Mouse (Mus musculus) left cerebral cortex, postnatal 14 days (tissue): ENCODE data around the gene Tex37. TPM values are rescaled to one million over a fixed set of nuclear protein-coding genes. Genes with fewer than 3 reads are reported as not detected.

Source experiments
- DNase-seq, 2 experiments: peaks; one replicate each; pipeline ENCODE4 v3.0.0; 2021 to 2022; ENCODE audit warnings: low spot score in 2 of 2, mixed read lengths in 1 of 2
- intact Hi-C: fragments of 180-260 bp; cut with DNase I; formaldehyde crosslinking; loops from one replicate; pipeline ENCODE4 v1.15.1; 2025
- total RNA-seq, 2 experiments: library from RNA; stranded (reverse); gene quantifications; 2 replicates each; pipeline ENCODE4 v1.2.3; 2021

The Tex37 gene
- total RNA-seq, 2 experiments from 2014 or later: not detected

GRCm38 (mm10) chr6:70903689-70904088, 15.0 kb downstream of the Tex37 start:
- intact Hi-C loops: no loop called here
- DNase-seq: no peak

GRCm38 (mm10) chr6:70899594-70900003, 19.1 kb downstream of the Tex37 start:
- intact Hi-C loops: no loop called here
- DNase-seq: no peak

GRCm38 (mm10) chr6:70898166-70898565, 20.6 kb downstream of the Tex37 start:
- intact Hi-C loops: no loop called here
- no peak for DNase-seq

- DNase-seq: no peak
- intact Hi-C loops: no loop called here
Measured at GRCm38 (mm10) chr6:70887993-70888392, 30.7 kb downstream of the Tex37 start.

- intact Hi-C loops: loop anchor here (1.0 kb wide), 1 partner anchor 69 kb away; no protein-coding TSS in a partner anchor
- peak; percentile 85 to 90 for DNase-seq
Measured at GRCm38 (mm10) chr6:70880714-70881304, 37.9 kb downstream of the Tex37 start.

- no peak for DNase-seq
- intact Hi-C loops: no loop called here
Measured at GRCm38 (mm10) chr6:70875017-70875416, 43.7 kb downstream of the Tex37 start.

- no peak for DNase-seq
- intact Hi-C loops: no loop called here
Measured at GRCm38 (mm10) chr6:70874035-70874775, 44.5 kb downstream of the Tex37 start.

GRCm38 (mm10) chr6:70872570-70872969, 46.2 kb downstream of the Tex37 start:
- no peak for DNase-seq
- intact Hi-C loops: no loop called here

GRCm38 (mm10) chr6:70872128-70872527, 46.6 kb downstream of the Tex37 start:
- intact Hi-C loops: no loop called here
- DNase-seq: peak; percentile 30 to 81

GRCm38 (mm10) chr6:70871511-70871980, 47.2 kb downstream of the Tex37 start:
- no peak for DNase-seq
- intact Hi-C loops: no loop called here

GRCm38 (mm10) chr6:70867297-70867696, 51.4 kb downstream of the Tex37 start:
- DNase-seq: no peak
- intact Hi-C loops: no loop called here

GRCm38 (mm10) chr6:70866761-70867160, 52.0 kb downstream of the Tex37 start:
- no peak for DNase-seq
- intact Hi-C loops: no loop called here

- DNase-seq: no peak
- intact Hi-C loops: no loop called here
Measured at GRCm38 (mm10) chr6:70864285-70864684, 54.4 kb downstream of the Tex37 start.

Other genes starting within 250 kb of the Tex37 start
- 10 to 100 TPM; 10.9 to 13.5 TPM for gene Rpia, start 126.7 kb downstream of the Tex37 start, total RNA-seq
- 10 to 100 TPM; 21.2 to 22.7 TPM for gene Eif2ak3, start 74.4 kb downstream of the Tex37 start, total RNA-seq
- gene Foxi3, start 37.6 kb upstream of the Tex37 start, total RNA-seq: not detected
- 1 to 10 TPM; 2.5 to 2.6 TPM for gene Thnsl2, start 225.5 kb upstream of the Tex37 start, total RNA-seq